Mouse (Mus musculus) v-Abl transformed pro-B cells (cell line): ENCODE data around the gene Ttc9b.

ENCODE experiments used
- in situ Hi-C, 2 experiments: fragments of 400-800 bp; cut with MboI; formaldehyde crosslinking; loops; one replicate each; pipeline ENCODE4 v1.15.1; 2025; ENCODE audit not compliant: unreplicated experiment in 2 of 2

The Ttc9b gene

GRCm38 (mm10) chr7:27683218-27683617 is 29.5 kb downstream of the Ttc9b start:
- in situ Hi-C loops = loop anchor here (5.0 to 25.0 kb wide), 3 partner anchors 254 to 622 kb away; partner anchors contain the start of genes Ltbp4 (in 2 of the 2), Dll3 (in 1 of the 2) and Zfp974 (in 1 of the 2)

- in situ Hi-C loops = loop anchor here (5.0 to 25.0 kb wide), 3 partner anchors 252 to 620 kb away; partner anchors contain the start of genes Dll3 (in 1 of the 2) and Zfp974 (in 1 of the 2)
These were observed 31.5 kb downstream of the Ttc9b start for GRCm38 (mm10) chr7:27685220-27685619.

GRCm38 (mm10) chr7:27685681-27686080 is 32.0 kb downstream of the Ttc9b start:
- in situ Hi-C loops = loop anchor here (5.0 to 25.0 kb wide), 3 partner anchors 252 to 619 kb away; partner anchors contain the start of genes Dll3 (in 1 of the 2) and Zfp974 (in 1 of the 2)

GRCm38 (mm10) chr7:27687043-27687442 is 33.3 kb downstream of the Ttc9b start:
- in situ Hi-C loops = loop anchor here (5.0 to 25.0 kb wide), 3 partner anchors 250 to 618 kb away; partner anchors contain the start of genes Dll3 (in 1 of the 2) and Zfp974 (in 1 of the 2)

- in situ Hi-C loops = loop anchor here (5.0 to 25.0 kb wide), 3 partner anchors 249 to 617 kb away; partner anchors contain the start of genes Dll3 (in 1 of the 2) and Zfp974 (in 1 of the 2)
These were observed 34.1 kb downstream of the Ttc9b start for GRCm38 (mm10) chr7:27687836-27688235.

GRCm38 (mm10) chr7:27688246-27688788 is 34.6 kb downstream of the Ttc9b start:
- in situ Hi-C loops = loop anchor here (5.0 to 25.0 kb wide), 3 partner anchors 249 to 616 kb away; partner anchors contain the start of genes Dll3 (in 1 of the 2) and Zfp974 (in 1 of the 2)

GRCm38 (mm10) chr7:27688815-27689612 is 35.3 kb downstream of the Ttc9b start, which contains the start of gene Zfp607b:
Zfp607b (plus strand) TSS chr7:27689340.
- in situ Hi-C loops = loop anchor here (5.0 to 25.0 kb wide), 3 partner anchors 248 to 616 kb away; partner anchors contain the start of genes Dll3 (in 1 of the 2) and Zfp974 (in 1 of the 2)

GRCm38 (mm10) chr7:27691076-27691475 is 37.4 kb downstream of the Ttc9b start:
- in situ Hi-C loops = loop anchor here (5.0 to 25.0 kb wide), 4 partner anchors 36 to 254 kb away; partner anchors contain the start of gene Zfp974 (in 1 of the 2)

- in situ Hi-C loops = loop anchor here (10.0 to 25.0 kb wide), 2 partner anchors 241 to 248 kb away; partner anchors contain the start of gene Zfp974 (in 1 of the 2)
These were observed 43.0 kb downstream of the Ttc9b start for GRCm38 (mm10) chr7:27696711-27697110.
